Mouse (Mus musculus) heart, adult 2 months (tissue): ENCODE measurements at regions not wholly inside any gene's neighbourhood (a gene's known extent, or its start where the extent isn't known, plus 50 kb on each side); places are given as distances from the start of the nearest gene placed in this dataset.

Source experiments
- CTCF ChIP-seq: fragments of 200-600 bp; IDR thresholded peaks from 2 replicates; pipeline ENCODE4 v1.8.1; 2022; ENCODE audit warnings: antibody characterized with exemption, mild to moderate bottlenecking, moderate library complexity
- EP300 ChIP-seq: fragments of 200-500 bp; IDR thresholded peaks from 2 replicates; pipeline ENCODE4 v1.6.1; 2011; ENCODE audit warnings: low read depth, low read length, control low read depth; ENCODE audit not compliant: insufficient read depth

DNA sequence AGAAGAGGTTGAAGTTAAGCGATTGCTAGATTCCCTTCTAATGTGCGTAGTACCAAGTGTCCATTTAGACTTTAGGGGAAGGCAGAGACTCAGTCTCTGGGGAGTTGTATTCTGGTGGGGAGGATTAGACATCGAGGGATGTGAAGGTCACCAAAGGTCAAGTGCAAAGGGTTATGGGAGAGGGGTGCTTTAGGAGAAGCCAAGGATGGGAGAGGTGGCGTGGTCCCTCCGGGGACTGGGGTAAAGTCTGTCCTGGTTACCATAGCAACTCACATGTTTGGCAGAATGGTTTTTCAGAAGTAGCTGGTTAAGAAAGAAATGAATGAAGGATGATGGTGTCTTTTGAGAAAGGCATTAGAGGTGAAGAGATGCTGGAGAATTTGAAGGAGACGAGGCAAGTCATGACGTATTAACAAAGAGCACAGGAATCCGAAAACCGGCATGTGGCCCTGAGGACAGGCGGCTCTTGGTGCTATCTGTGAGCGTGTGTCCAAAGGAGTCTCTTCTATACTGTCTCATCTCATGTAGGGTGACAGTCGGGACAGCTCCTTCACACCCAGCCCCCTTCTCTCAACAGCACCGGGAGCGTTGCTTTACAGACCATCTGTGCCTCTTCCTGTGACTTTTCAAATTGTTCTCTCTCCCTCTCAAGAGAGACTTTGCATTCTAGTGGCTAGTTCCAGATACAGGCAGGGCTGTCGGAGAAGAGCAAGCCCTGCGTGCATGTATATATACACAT, 125.6 kb upstream of the Aldh1b1 start:
- TF ChIP-seq EP300 (no peak), CTCF (no peak)
